22 mouse cellular contexts compared by ENCODE assay signal in the genomic region with DNA sequence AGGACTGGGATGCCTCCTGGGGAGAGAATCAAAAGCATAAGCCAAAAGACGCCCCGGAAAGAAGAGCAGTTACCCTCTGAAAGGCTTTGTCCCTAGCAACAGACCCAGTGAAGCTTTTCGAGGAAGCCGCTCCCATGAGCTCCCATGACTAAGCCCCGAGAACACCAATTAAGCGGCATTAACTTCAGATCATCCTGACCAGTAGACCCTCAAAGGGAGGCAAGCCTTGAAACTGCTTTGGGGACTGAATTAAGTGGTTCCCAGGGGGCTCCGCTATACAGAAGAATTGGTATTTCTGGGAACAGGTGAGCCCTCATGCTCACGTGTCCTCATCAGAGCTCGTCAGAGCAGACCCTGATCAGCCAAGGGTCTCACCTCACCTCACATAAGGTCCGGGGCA. TPM values are rescaled to one million over a fixed set of nuclear protein-coding genes. Genes with fewer than 3 reads are reported as not detected.
DNase-seq lines count a peak whose midpoint lies in the region; ATAC-seq and TF ChIP-seq lines count a peak whose summit lies in the region.
"Had no signal": no experiment of that assay in that cellular context is flagged by ENCODE, and none has a peak within 500 bp of the region (broad histone marks: within the 10 kb centered on the region; RNA-seq: fewer than 3 reads in every experiment).

No protein-coding gene starts in this region.

- H3K9me3 ChIP-seq in forebrain, embryonic 12.5 days: no peaks in the 10 kb centered on the region
- H3K9me3 ChIP-seq in forebrain, embryonic 11.5 days (ENCODE audit: control insufficient read depth, low read length): no peaks in the 10 kb centered on the region
- no peaks in the 10 kb centered on the region for H3K9me3 ChIP-seq in forebrain, embryonic 14.5 days (replicated peaks; ENCODE audit: control insufficient read depth, low read length)
- H3K9me3 ChIP-seq in midbrain, embryonic 10.5 days (replicated peaks): no peaks in the 10 kb centered on the region
- H3K9me3 ChIP-seq in neural tube, embryonic 13.5 days: no peaks in the 10 kb centered on the region
- H3K9me3 ChIP-seq: heart, embryonic 10.5 days; stomach, embryonic 15.5 days had no signal

- peaks cover 20% of the 10 kb centered on the region; the same call in 1 of the 2 replicates for H3K27me3 ChIP-seq in forebrain, embryonic 12.5 days
- H3K27me3 ChIP-seq in forebrain, embryonic 11.5 days (ENCODE audit: control insufficient read depth, insufficient read depth, low read length): 0 out of 2 replicates have a peak, but pooled peaks cover 2% of the 10 kb centered on the region
- no peaks in the 10 kb centered on the region for H3K27me3 ChIP-seq in forebrain, embryonic 14.5 days (replicated peaks; ENCODE audit: control insufficient read depth, insufficient read depth, low read length)
- H3K27me3 ChIP-seq in midbrain, embryonic 10.5 days (ENCODE audit: low read depth, poor library complexity, severe bottlenecking): peaks cover 20% of the 10 kb centered on the region
- H3K27me3 ChIP-seq in neural tube, embryonic 13.5 days: no peaks in the 10 kb centered on the region
- H3K27me3 ChIP-seq: stomach, embryonic 15.5 days had no signal

- DNase-seq in forebrain, embryonic 11.5 days (ENCODE audit: low spot score): no peak
- no peak for DNase-seq in forebrain, embryonic 14.5 days (ENCODE audit: low spot score)
- DNase-seq in midbrain, embryonic 10.5 days (ENCODE audit: low spot score): peak; percentile 51
- DNase-seq in layer of hippocampus, adult 2 months (ENCODE audit: low spot score in 2 of 2): no peak
- DNase-seq in adrenal gland, adult 8-10 months: no peak
- no peak for DNase-seq in ovary, adult 18-20 months (ENCODE audit: low spot score)
- DNase-seq: adrenal gland, postnatal 36 days; cerebellum, adult 9-10 months; embryo, embryonic 11 days; gastrocnemius, postnatal 25 days; heart, postnatal 14 days; kidney, adult 9 months; kidney, postnatal 4 days; lung, embryonic 14.5 days had no signal

- peak overlapping the region; percentile 79 for H3K27ac ChIP-seq in forebrain, embryonic 12.5 days
- no peak overlapping the region for H3K27ac ChIP-seq in forebrain, embryonic 11.5 days (ENCODE audit: low read depth, low read length)
- peak overlapping the region; percentile 74; the same call in 1 of the 2 replicates for H3K27ac ChIP-seq in forebrain, embryonic 14.5 days (ENCODE audit: low read depth, low read length)
- H3K27ac ChIP-seq in midbrain, embryonic 10.5 days (replicated peaks): peak overlapping the region; percentile 77
- H3K27ac ChIP-seq in neural tube, embryonic 13.5 days (replicated peaks): peak overlapping the region; percentile 84
- H3K27ac ChIP-seq in layer of hippocampus, adult 2 months: no peak overlapping the region
- H3K27ac ChIP-seq: heart, embryonic 10.5 days; macrophage; stomach, embryonic 15.5 days had no signal

- H3K36me3 ChIP-seq in forebrain, embryonic 12.5 days (replicated peaks): no peaks in the 10 kb centered on the region
- no peaks in the 10 kb centered on the region for H3K36me3 ChIP-seq in forebrain, embryonic 11.5 days (ENCODE audit: control insufficient read depth, insufficient read depth, low read length)
- no peaks in the 10 kb centered on the region for H3K36me3 ChIP-seq in forebrain, embryonic 14.5 days (ENCODE audit: control insufficient read depth, insufficient read depth, low read length)
- H3K36me3 ChIP-seq in midbrain, embryonic 10.5 days: no peaks in the 10 kb centered on the region
- H3K36me3 ChIP-seq in neural tube, embryonic 13.5 days: no peaks in the 10 kb centered on the region
- H3K36me3 ChIP-seq: heart, embryonic 10.5 days; stomach, embryonic 15.5 days had no signal

- ATAC-seq in forebrain, embryonic 12.5 days (ENCODE audit: low FRiP score): no peak
- ATAC-seq in forebrain, embryonic 11.5 days (replicated peaks; ENCODE audit: low FRiP score): no peak
- ATAC-seq in forebrain, embryonic 14.5 days: no peak
- ATAC-seq in neural tube, embryonic 13.5 days (ENCODE audit: low read depth): no peak
- ATAC-seq: activated CD4-positive, CD25-positive, alpha-beta regulatory T cell, adult 4 months had no signal

- peak overlapping the region; percentile 17; the same call in 1 of the 2 replicates for H3K4me2 ChIP-seq in forebrain, embryonic 12.5 days
- H3K4me2 ChIP-seq in forebrain, embryonic 11.5 days (ENCODE audit: low read depth, low read length, severe bottlenecking): no peak overlapping the region
- H3K4me2 ChIP-seq in forebrain, embryonic 14.5 days (ENCODE audit: low read length): no peak overlapping the region
- no peak overlapping the region for H3K4me2 ChIP-seq in neural tube, embryonic 13.5 days
- H3K4me2 ChIP-seq: liver, embryonic 11.5 days; lung, embryonic 14.5 days; stomach, embryonic 15.5 days had no signal

- no peak for TF ChIP-seq CTCF in layer of hippocampus, adult 2 months (conservative IDR thresholded peaks at IDR 0.05)

- H3K4me3 ChIP-seq in forebrain, embryonic 12.5 days (replicated peaks): no peak overlapping the region
- H3K4me3 ChIP-seq in forebrain, embryonic 11.5 days (ENCODE audit: low read depth, low read length): no peak overlapping the region
- H3K4me3 ChIP-seq in forebrain, embryonic 14.5 days (ENCODE audit: low read depth, low read length): no peak overlapping the region
- H3K4me3 ChIP-seq in midbrain, embryonic 10.5 days: peak overlapping the region; percentile 25; the same call in 1 of the 2 replicates
- H3K4me3 ChIP-seq in neural tube, embryonic 13.5 days: no peak overlapping the region
- no peak overlapping the region for H3K4me3 ChIP-seq in layer of hippocampus, adult 2 months
- H3K4me3 ChIP-seq: heart, embryonic 10.5 days; stomach, embryonic 15.5 days had no signal

- H3K9ac ChIP-seq in forebrain, embryonic 12.5 days: no peak overlapping the region
- no peak overlapping the region for H3K9ac ChIP-seq in forebrain, embryonic 11.5 days (ENCODE audit: low read length)
- peak overlapping the region; percentile 35; the same call in 1 of the 2 replicates for H3K9ac ChIP-seq in forebrain, embryonic 14.5 days (ENCODE audit: low read length)
- H3K9ac ChIP-seq in neural tube, embryonic 13.5 days: 0 out of 2 replicates have a peak overlapping the region, but pooled peaks have one; percentile 31
- H3K9ac ChIP-seq: lung, embryonic 14.5 days; stomach, embryonic 15.5 days had no signal

- 6% methylated on average over 10 of the region's 10 CpGs for WGBS in forebrain, embryonic 12.5 days
- 5% methylated on average over 10 of the region's 10 CpGs for whole genome bisulfite sequencing in forebrain, embryonic 11.5 days
- WGBS in forebrain, embryonic 14.5 days: 8% methylated on average over 10 of the region's 10 CpGs
- 11% methylated on average over 10 of the region's 10 CpGs for WGBS in midbrain, embryonic 10.5 days
- WGBS in neural tube, embryonic 13.5 days: 23% methylated on average over 10 of the region's 10 CpGs

- H3K4me1 ChIP-seq in forebrain, embryonic 12.5 days: peaks cover 48% of the 10 kb centered on the region
- H3K4me1 ChIP-seq in forebrain, embryonic 11.5 days (replicated peaks; ENCODE audit: control insufficient read depth, insufficient read depth, low read length): peaks cover 19% of the 10 kb centered on the region
- peaks cover 19% of the 10 kb centered on the region for H3K4me1 ChIP-seq in forebrain, embryonic 14.5 days (ENCODE audit: control insufficient read depth, insufficient read depth, low read length)
- H3K4me1 ChIP-seq in midbrain, embryonic 10.5 days: peaks cover 55% of the 10 kb centered on the region
- peaks cover 39% of the 10 kb centered on the region for H3K4me1 ChIP-seq in neural tube, embryonic 13.5 days (replicated peaks)

RNA-seq across cellular contexts. Expression of a gene that starts 23.3 kb away (rescaled TPM):
- polyA plus RNA-seq in forebrain, embryonic 12.5 days (2016; fragmentation: Nextera tagmentation; extraction: Ambion mirVana): 9.9 and 10.7 TPM in 2 replicates
- 5.5 and 6.8 TPM in 2 replicates for polyA plus RNA-seq in forebrain, embryonic 11.5 days (2014; fragmentation: Nextera tagmentation; extraction: Ambion mirVana)
- 17.2 and 17.4 TPM in 2 replicates for polyA plus RNA-seq in forebrain, embryonic 14.5 days (2014; fragmentation: Nextera tagmentation; extraction: Ambion mirVana)
- 10.7 and 14.8 TPM in 2 replicates for polyA plus RNA-seq in midbrain, embryonic 10.5 days (2016; fragmentation: Nextera tagmentation; extraction: Ambion mirVana)
- 21.6 and 23.4 TPM in 2 replicates for polyA plus RNA-seq in neural tube, embryonic 13.5 days (2015; fragmentation: Nextera tagmentation; extraction: Ambion mirVana)
- total RNA-seq in layer of hippocampus, adult 2 months (2021): 10 to 100 TPM; 34.0 to 36.3 TPM
- total RNA-seq in adrenal gland, adult 8-10 months (2022): under 1 TPM; 0.22 to 0.52 (median 0.37) TPM
- total RNA-seq: monocyte, adult 5-6 weeks had no signal
- polyA plus RNA-seq: macrophage had no signal

RNA-seq across cellular contexts. Expression of a gene that starts 49.3 kb away (rescaled TPM):
- polyA plus RNA-seq in forebrain, embryonic 12.5 days (2016; fragmentation: Nextera tagmentation; extraction: Ambion mirVana): 139 and 142 TPM in 2 replicates
- 180 and 188 TPM in 2 replicates for polyA plus RNA-seq in forebrain, embryonic 11.5 days (2014; fragmentation: Nextera tagmentation; extraction: Ambion mirVana)
- 123 and 131 TPM in 2 replicates for polyA plus RNA-seq in forebrain, embryonic 14.5 days (2014; fragmentation: Nextera tagmentation; extraction: Ambion mirVana)
- 205 and 232 TPM in 2 replicates for polyA plus RNA-seq in midbrain, embryonic 10.5 days (2016; fragmentation: Nextera tagmentation; extraction: Ambion mirVana)
- polyA plus RNA-seq in neural tube, embryonic 13.5 days (2015; fragmentation: Nextera tagmentation; extraction: Ambion mirVana): 100 and 110 TPM in 2 replicates
- 10 to 100 TPM; 14.8 to 16.2 TPM for total RNA-seq in layer of hippocampus, adult 2 months (2021)
- 10 to 100 TPM; 24.3 to 27.2 (median 25.8) TPM for total RNA-seq in adrenal gland, adult 8-10 months (2022)

RNA-seq across cellular contexts. Expression of a gene that starts 53.9 kb away (rescaled TPM):
- 65.0 and 65.2 TPM in 2 replicates for polyA plus RNA-seq in forebrain, embryonic 12.5 days (2016; fragmentation: Nextera tagmentation; extraction: Ambion mirVana)
- polyA plus RNA-seq in forebrain, embryonic 11.5 days (2014; fragmentation: Nextera tagmentation; extraction: Ambion mirVana): 58.2 and 61.5 TPM in 2 replicates
- 116 and 123 TPM in 2 replicates for polyA plus RNA-seq in forebrain, embryonic 14.5 days (2014; fragmentation: Nextera tagmentation; extraction: Ambion mirVana)
- polyA plus RNA-seq in midbrain, embryonic 10.5 days (2016; fragmentation: Nextera tagmentation; extraction: Ambion mirVana): 62.8 and 67.9 TPM in 2 replicates
- polyA plus RNA-seq in neural tube, embryonic 13.5 days (2015; fragmentation: Nextera tagmentation; extraction: Ambion mirVana): 98.2 and 125 TPM in 2 replicates
- total RNA-seq in layer of hippocampus, adult 2 months (2021): 10 to 100 TPM; 78.9 to 81.5 TPM
- total RNA-seq in adrenal gland, adult 8-10 months (2022): 100 to 1,000 TPM in 3 of 4 experiments, 10 to 100 TPM in 1; 96.9 to 138 (median 122) TPM

Comparison
In these comparisons a context has a peak if more than half of its experiments do, and no peak if none do; other contexts are left out.
1. H3K27ac ChIP-seq: peak in forebrain, embryonic 12.5 days (single experiment), forebrain, embryonic 14.5 days (single experiment), midbrain, embryonic 10.5 days (single experiment) and neural tube, embryonic 13.5 days (single experiment); none in forebrain, embryonic 11.5 days (single experiment) and layer of hippocampus, adult 2 months (single experiment).
2. H3K9ac ChIP-seq: peak in forebrain, embryonic 14.5 days (single experiment) and neural tube, embryonic 13.5 days (single experiment); none in forebrain, embryonic 12.5 days (single experiment) and forebrain, embryonic 11.5 days (single experiment).